ENCODE assay signal across 24 mouse cellular contexts in genomic region chr13:63037906-63038305, GRCm38 (mm10).
DNase-seq lines count a peak whose midpoint lies in the region; ATAC-seq and TF ChIP-seq lines count a peak whose summit lies in the region.
"Had no signal": no experiment of that assay in that cellular context is flagged by ENCODE, and none has a peak within 500 bp of the region (broad histone marks: within the 10 kb centered on the region; RNA-seq: fewer than 3 reads in every experiment).

No protein-coding gene starts in this region.

- no peak overlapping the region for H3K9ac ChIP-seq in lung, postnatal 0 days (replicated peaks; ENCODE audit: low read depth)
- H3K9ac ChIP-seq in embryonic facial prominence, embryonic 15.5 days = no peak overlapping the region
- H3K9ac ChIP-seq: embryonic facial prominence, embryonic 12.5 days; forebrain, embryonic 13.5 days; heart, embryonic 12.5 days; liver, embryonic 14.5 days; neural tube, embryonic 13.5 days had no signal

- H3K9me3 ChIP-seq in lung, postnatal 0 days (ENCODE audit: low read length) = no peaks in the 10 kb centered on the region
- H3K9me3 ChIP-seq in embryonic facial prominence, embryonic 15.5 days (replicated peaks) = no peaks in the 10 kb centered on the region
- H3K9me3 ChIP-seq: embryonic facial prominence, embryonic 12.5 days; forebrain, embryonic 13.5 days; heart, embryonic 12.5 days; hindbrain, embryonic 10.5 days; midbrain, embryonic 10.5 days; neural tube, embryonic 13.5 days had no signal

- TF ChIP-seq EP300 in lung, postnatal 0 days (IDR thresholded peaks at IDR 0.05) = no peak

- no peaks in the 10 kb centered on the region for H3K27me3 ChIP-seq in lung, postnatal 0 days (replicated peaks; ENCODE audit: insufficient read depth, low read length)
- no peaks in the 10 kb centered on the region for H3K27me3 ChIP-seq in embryonic facial prominence, embryonic 15.5 days
- H3K27me3 ChIP-seq: embryonic facial prominence, embryonic 12.5 days; forebrain, embryonic 13.5 days; heart, embryonic 12.5 days; neural tube, embryonic 13.5 days; Patski had no signal

- peaks cover 3% of the 10 kb centered on the region; the same call in 1 of the 2 replicates for H3K4me1 ChIP-seq in lung, postnatal 0 days (ENCODE audit: insufficient read depth, low read depth, low read length)
- H3K4me1 ChIP-seq in embryonic facial prominence, embryonic 15.5 days = peaks cover 20% of the 10 kb centered on the region

- no peak for DNase-seq in frontal cortex, postnatal 36 days (ENCODE audit: low spot score in 2 of 2)
- peak; percentile 16 to 22 for DNase-seq in kidney, postnatal 36 days
- DNase-seq in kidney, adult 11 months = no peak
- DNase-seq in lung, postnatal 0 days (ENCODE audit: low spot score) = no peak
- DNase-seq in lung, postnatal 14 days = no peak
- no peak for DNase-seq in right cerebral cortex, postnatal 10 days (ENCODE audit: low spot score in 2 of 2)
- DNase-seq: adrenal gland, postnatal 36 days; cerebellum, adult 9-10 months; heart, postnatal 10 days; lung, postnatal 4 days had no signal

- H3K4me3 ChIP-seq in lung, postnatal 0 days (ENCODE audit: low read depth, low read length) = no peak overlapping the region
- H3K4me3 ChIP-seq in embryonic facial prominence, embryonic 15.5 days (replicated peaks) = no peak overlapping the region
- H3K4me3 ChIP-seq: embryonic facial prominence, embryonic 12.5 days; forebrain, embryonic 13.5 days; heart, embryonic 12.5 days; hindbrain, embryonic 10.5 days; midbrain, embryonic 10.5 days; myocyte; neural tube, embryonic 13.5 days had no signal

- no peaks in the 10 kb centered on the region for H3K36me3 ChIP-seq in lung, postnatal 0 days (ENCODE audit: insufficient read depth, low read length)
- no peaks in the 10 kb centered on the region for H3K36me3 ChIP-seq in embryonic facial prominence, embryonic 15.5 days
- H3K36me3 ChIP-seq: embryonic facial prominence, embryonic 12.5 days; heart, embryonic 12.5 days; hindbrain, embryonic 10.5 days; midbrain, embryonic 10.5 days; neural tube, embryonic 13.5 days had no signal

- no peak for TF ChIP-seq CTCF in lung, postnatal 0 days (IDR thresholded peaks at IDR 0.05)

- H3K27ac ChIP-seq in lung, postnatal 0 days (ENCODE audit: low read length) = 0 out of 2 replicates have a peak overlapping the region, but pooled peaks have one; percentile 21
- peak overlapping the region; percentile 6; the same call in 1 of the 2 replicates for H3K27ac ChIP-seq in embryonic facial prominence, embryonic 15.5 days (replicated peaks)
- H3K27ac ChIP-seq: embryonic facial prominence, embryonic 12.5 days; forebrain, embryonic 13.5 days; hindbrain, embryonic 10.5 days; hindbrain, postnatal 0 days; liver, embryonic 14.5 days; midbrain, embryonic 10.5 days; neural tube, embryonic 13.5 days had no signal

- no peak overlapping the region for H3K4me2 ChIP-seq in lung, postnatal 0 days (replicated peaks; ENCODE audit: low read depth, low read length)
- H3K4me2 ChIP-seq in embryonic facial prominence, embryonic 15.5 days (replicated peaks) = no peak overlapping the region
- H3K4me2 ChIP-seq: embryonic facial prominence, embryonic 12.5 days; forebrain, embryonic 13.5 days; heart, embryonic 12.5 days; neural tube, embryonic 13.5 days had no signal

- WGBS in lung, postnatal 0 days = 45% methylated on average over 10 of the region's 10 CpGs
- WGBS in embryonic facial prominence, embryonic 15.5 days = 44% methylated on average over 10 of the region's 10 CpGs

- ATAC-seq in frontal cortex, adult (ENCODE audit: low TSS enrichment) = peak; percentile 67
- ATAC-seq in lung, postnatal 0 days = no peak
- ATAC-seq in embryonic facial prominence, embryonic 15.5 days (ENCODE audit: insufficient number of reproducible peaks, low FRiP score, low TSS enrichment, low read depth) = no peak
- ATAC-seq: forebrain, embryonic 13.5 days; hindbrain, postnatal 0 days; intestine, embryonic 16.5 days; midbrain, embryonic 16.5 days; Patski had no signal

Comparison
In these comparisons a context has a peak if more than half of its experiments do, and no peak if none do; other contexts are left out.
1. DNase-seq: peak in kidney, postnatal 36 days (2 of 2); none in frontal cortex, postnatal 36 days (0 of 2), kidney, adult 11 months (single experiment), lung, postnatal 0 days (single experiment), lung, postnatal 14 days (single experiment) and right cerebral cortex, postnatal 10 days (0 of 2).